Mouse (Mus musculus) forebrain, embryonic 10.5 days (tissue): Measurements from ENCODE around the gene Sphk1. TPM values are rescaled to one million over a fixed set of nuclear protein-coding genes. Genes with fewer than 3 reads are reported as not detected.

Experiments used
- DNase-seq: peaks from one replicate; pipeline ENCODE4 v3.0.0-alpha.2; 2017; ENCODE audit warnings: low spot score; ENCODE audit errors: extremely low spot score
- H3K27ac ChIP-seq: fragments of 300-500 bp; sonication (generic); 2 replicates; pipeline ENCODE4 v1.5.1; 2016; ENCODE audit warnings: mild to moderate bottlenecking
- H3K27me3 ChIP-seq: fragments of 300-500 bp; sonication (generic); 2 replicates; pipeline ENCODE4 v1.6.1; 2016; ENCODE audit warnings: mild to moderate bottlenecking; ENCODE audit not compliant: poor library complexity, severe bottlenecking
- H3K36me3 ChIP-seq: fragments of 300-500 bp; sonication (generic); replicated peaks from 2 replicates; pipeline ENCODE4 v1.6.1; 2016; ENCODE audit warnings: mild to moderate bottlenecking, moderate library complexity
- H3K4me1 ChIP-seq: fragments of 300-500 bp; sonication (generic); 2 replicates; pipeline ENCODE4 v1.6.1; 2016
- H3K4me3 ChIP-seq: fragments of 300-500 bp; sonication (generic); 2 replicates; pipeline ENCODE4 v1.5.1; 2016; ENCODE audit warnings: mild to moderate bottlenecking, moderate library complexity
- H3K9me3 ChIP-seq: fragments of 300-500 bp; sonication (generic); 2 replicates; pipeline ENCODE4 v1.6.1; 2016; ENCODE audit warnings: mild to moderate bottlenecking, moderate library complexity
- WGBS: fragments of 180-500 bp; shearing (Covaris S2); methylation state at CpG from one replicate; pipeline ENCODE4 v1.1.7; 2016; 5-methylcytosine and 5-hydroxymethylcytosine counted together
- polyA plus RNA-seq: library from polyadenylated mRNA; unstranded; fragments of >200 nt; fragmentation: Nextera tagmentation; extraction: Ambion mirVana; gene quantifications from 2 replicates; pipeline ENCODE4 v1.2.1, GENCODE M21; 2016

Sphk1 gene
- polyA plus RNA-seq, 1 experiment from 2014 or later: 4.0 TPM

DNA sequence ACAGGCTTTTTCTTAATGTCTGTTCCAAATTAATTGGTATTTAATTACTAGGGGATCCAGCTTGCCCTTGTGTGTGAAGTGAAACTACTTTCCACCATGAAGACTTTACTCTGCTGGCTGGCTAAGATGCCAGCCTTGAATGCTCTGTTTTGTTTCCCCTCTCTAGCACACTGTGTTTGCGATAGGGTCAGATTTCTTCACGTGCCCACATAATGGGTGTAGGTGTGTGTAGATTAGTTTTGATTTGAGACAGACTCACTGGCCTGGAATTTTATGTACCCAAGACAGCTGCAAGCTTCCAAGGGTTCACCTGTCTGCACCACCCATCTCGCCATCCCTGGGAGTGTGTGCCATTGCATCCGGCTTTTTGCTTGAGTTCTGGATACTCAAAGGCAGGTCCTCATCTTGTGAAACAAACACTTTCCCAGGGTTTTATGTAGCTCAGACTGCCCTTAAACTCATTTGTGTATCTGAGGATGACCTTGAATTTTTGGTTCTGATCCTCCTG, 17.1 kb upstream of the Sphk1 start:
- H3K9me3 ChIP-seq: peaks cover 7% of the 10 kb centered on the region; the same call in 1 of the 2 replicates
- H3K36me3 ChIP-seq: no peaks in the 10 kb centered on the region
- peaks cover 23% of the 10 kb centered on the region for H3K27me3 ChIP-seq
- DNase-seq: no peak
- H3K4me1 ChIP-seq: peaks cover 17% of the 10 kb centered on the region
- WGBS: 83% methylated on average over 4 of the region's 4 CpGs
- H3K4me3 ChIP-seq: no peak overlapping the region
- H3K27ac ChIP-seq: no peak overlapping the region

DNA sequence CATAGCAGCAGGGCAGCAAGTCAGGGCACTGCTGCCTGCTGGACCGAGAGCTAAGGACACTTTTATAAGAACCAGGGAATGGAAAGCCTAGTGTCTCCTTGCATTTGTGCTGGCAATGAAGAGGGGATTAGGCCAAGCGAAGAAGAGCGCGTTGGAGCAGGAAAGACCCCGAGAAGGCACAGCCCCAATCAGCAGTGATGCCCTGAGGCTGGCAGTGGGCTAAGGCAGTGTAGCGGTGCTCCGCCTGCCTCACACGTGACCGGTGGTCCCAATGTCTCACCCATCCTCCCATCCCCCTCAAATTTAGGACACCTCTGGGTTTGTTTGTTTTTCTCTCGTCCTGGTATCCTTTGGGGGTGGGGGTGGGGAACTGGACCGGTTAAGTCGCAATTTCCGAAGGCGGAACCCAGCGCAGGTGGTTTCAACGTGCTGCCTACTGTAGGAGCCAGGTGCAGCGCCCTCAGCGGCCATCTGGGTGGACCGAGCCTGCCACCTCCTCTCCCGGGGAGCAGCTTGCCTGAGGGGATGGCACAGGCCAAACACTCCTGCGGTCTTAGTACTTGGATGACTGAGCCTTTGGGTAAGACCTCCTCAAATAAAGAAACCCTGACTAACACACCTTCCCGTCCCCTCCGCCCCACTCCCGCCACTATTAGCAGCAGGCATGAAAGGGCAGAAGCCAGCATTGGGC, 15.2 kb upstream of the Sphk1 start:
- H3K4me3 ChIP-seq: peak overlapping the region; percentile 29
- H3K4me1 ChIP-seq: peaks cover 17% of the 10 kb centered on the region
- H3K27me3 ChIP-seq: peaks cover 23% of the 10 kb centered on the region
- no peak for DNase-seq
- no peaks in the 10 kb centered on the region for H3K36me3 ChIP-seq
- WGBS: 10% methylated on average over 24 of the region's 24 CpGs
- H3K27ac ChIP-seq: no peak overlapping the region
- peaks cover 7% of the 10 kb centered on the region; the same call in 1 of the 2 replicates for H3K9me3 ChIP-seq

- H3K36me3 ChIP-seq: no peaks in the 10 kb centered on the region
- 78% methylated on average over 8 of the region's 8 CpGs for WGBS
- H3K4me1 ChIP-seq: peaks cover 25% of the 10 kb centered on the region
- no peaks in the 10 kb centered on the region for H3K9me3 ChIP-seq
- H3K27me3 ChIP-seq: peaks cover 36% of the 10 kb centered on the region
- DNase-seq: no peak
- 0 out of 2 replicates have a peak overlapping the region, but pooled peaks have one; percentile 30 for H3K27ac ChIP-seq
- no peak overlapping the region for H3K4me3 ChIP-seq
Observed at GRCm38 (mm10) chr11:116518482-116518881, 12.2 kb upstream of the Sphk1 start.

DNA sequence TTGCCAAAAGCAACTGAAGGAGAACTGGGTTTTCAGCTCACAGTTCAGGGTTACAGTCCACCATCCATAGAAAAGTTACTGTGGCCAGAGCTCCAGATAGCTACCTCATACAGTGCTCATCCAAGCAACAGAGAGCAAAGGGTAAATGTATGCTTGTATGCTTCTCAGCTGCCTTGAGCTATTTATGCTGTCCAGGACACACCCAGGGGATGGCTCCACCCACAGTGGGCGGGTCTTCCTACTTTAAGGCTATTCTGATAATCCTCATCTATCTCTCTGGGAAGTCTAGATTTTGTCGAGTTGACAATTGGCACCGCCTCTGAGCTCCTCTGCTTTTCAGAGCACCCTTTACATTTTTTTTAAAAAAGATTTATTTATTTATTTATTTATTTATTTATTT, 9.6 kb upstream of the Sphk1 start:
- H3K4me1 ChIP-seq: peaks cover 22% of the 10 kb centered on the region
- peaks cover 13% of the 10 kb centered on the region; the same call in 1 of the 2 replicates for H3K27me3 ChIP-seq
- H3K27ac ChIP-seq: no peak overlapping the region
- DNase-seq: no peak
- H3K36me3 ChIP-seq: no peaks in the 10 kb centered on the region
- H3K9me3 ChIP-seq: no peaks in the 10 kb centered on the region
- 65% methylated on average over 3 of the region's 3 CpGs for WGBS
- no peak overlapping the region for H3K4me3 ChIP-seq

DNA sequence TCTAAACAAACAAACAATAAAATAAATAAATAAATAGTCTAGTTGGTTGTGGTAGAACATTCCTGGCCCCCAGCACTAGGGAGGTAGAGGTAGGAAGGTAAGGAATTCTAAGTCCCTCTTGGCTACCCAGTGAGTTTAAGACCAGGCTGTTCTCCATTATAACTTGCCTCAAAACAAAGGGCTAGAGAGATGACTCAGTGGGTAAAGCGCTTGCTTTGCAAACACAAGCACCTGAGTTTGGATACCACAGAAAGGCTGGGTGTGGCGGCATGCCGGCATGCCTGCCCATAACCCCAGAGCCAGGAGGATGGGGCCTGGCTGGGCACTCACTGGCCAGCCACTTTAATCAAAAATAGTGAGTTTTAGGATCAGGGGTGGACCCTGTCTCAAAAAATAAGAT, 8.7 kb upstream of the Sphk1 start:
- peaks cover 18% of the 10 kb centered on the region; the same call in 1 of the 2 replicates for H3K27me3 ChIP-seq
- H3K27ac ChIP-seq: no peak overlapping the region
- 83% methylated on average over 3 of the region's 3 CpGs for WGBS
- peaks cover 22% of the 10 kb centered on the region for H3K4me1 ChIP-seq
- no peaks in the 10 kb centered on the region for H3K9me3 ChIP-seq
- no peak for DNase-seq
- no peaks in the 10 kb centered on the region for H3K36me3 ChIP-seq
- H3K4me3 ChIP-seq: no peak overlapping the region

- peaks cover 24% of the 10 kb centered on the region; the same call in 1 of the 2 replicates for H3K27me3 ChIP-seq
- H3K27ac ChIP-seq: no peak overlapping the region
- no peaks in the 10 kb centered on the region for H3K36me3 ChIP-seq
- WGBS: 71% methylated on average over 16 of the region's 16 CpGs
- peaks cover 18% of the 10 kb centered on the region for H3K4me1 ChIP-seq
- no peaks in the 10 kb centered on the region for H3K9me3 ChIP-seq
- H3K4me3 ChIP-seq: no peak overlapping the region
- DNase-seq: no peak
Observed at GRCm38 (mm10) chr11:116522886-116523698, 7.6 kb upstream of the Sphk1 start.

- Histone ChIP-seq H3K27me3 (peaks cover 30% of the 10 kb centered on the region), H3K4me3 (no peak overlapping the region), H3K36me3 (no peaks in the 10 kb centered on the region), H3K27ac (no peak overlapping the region), H3K9me3 (no peaks in the 10 kb centered on the region), H3K4me1 (peaks cover 13% of the 10 kb centered on the region)
- DNase-seq: no peak
- WGBS: 48% methylated on average over 5 of the region's 5 CpGs
Observed at GRCm38 (mm10) chr11:116523699-116524189, 7.0 kb upstream of the Sphk1 start.

- Histone ChIP-seq H3K4me3 (no peak overlapping the region), H3K27me3 (peaks cover 68% of the 10 kb centered on the region)
Observed at GRCm38 (mm10) chr11:116528636-116529320, 1.9 kb upstream of the Sphk1 start.

GRCm38 (mm10) chr11:116531371-116532191, 856 bp downstream of the Sphk1 start:
- H3K36me3 ChIP-seq: peaks cover 6% of the 10 kb centered on the region
- WGBS: 2% methylated on average over 48 of the region's 48 CpGs
- DNase-seq: peak; percentile 39
- peaks cover 92% of the 10 kb centered on the region for H3K27me3 ChIP-seq
- H3K27ac ChIP-seq: peak overlapping the region; percentile 79
- H3K4me3 ChIP-seq: peak overlapping the region; percentile 52
- H3K9me3 ChIP-seq: no peaks in the 10 kb centered on the region
- H3K4me1 ChIP-seq: peaks cover 46% of the 10 kb centered on the region

More at GRCm38 (mm10) chr11:116528636-116529320, 1.9 kb upstream of the Sphk1 start:
- 80% methylated on average over 8 of the region's 8 CpGs for WGBS
- H3K9me3 ChIP-seq: no peaks in the 10 kb centered on the region
- DNase-seq: no peak
- H3K4me1 ChIP-seq: peaks cover 43% of the 10 kb centered on the region
- H3K36me3 ChIP-seq: no peaks in the 10 kb centered on the region
- no peak overlapping the region for H3K27ac ChIP-seq

- H3K4me1 ChIP-seq: peaks cover 46% of the 10 kb centered on the region
- peaks cover 14% of the 10 kb centered on the region for H3K36me3 ChIP-seq
- peaks cover 89% of the 10 kb centered on the region for H3K27me3 ChIP-seq
- peak overlapping the region; percentile 12; the same call in 1 of the 2 replicates for H3K27ac ChIP-seq
- H3K9me3 ChIP-seq: no peaks in the 10 kb centered on the region
- peak overlapping the region; percentile 52 for H3K4me3 ChIP-seq
- WGBS: under 1% methylated on average over 30 of the region's 30 CpGs
- no peak for DNase-seq
Observed at GRCm38 (mm10) chr11:116532262-116532809, 1.6 kb downstream of the Sphk1 start.

DNA sequence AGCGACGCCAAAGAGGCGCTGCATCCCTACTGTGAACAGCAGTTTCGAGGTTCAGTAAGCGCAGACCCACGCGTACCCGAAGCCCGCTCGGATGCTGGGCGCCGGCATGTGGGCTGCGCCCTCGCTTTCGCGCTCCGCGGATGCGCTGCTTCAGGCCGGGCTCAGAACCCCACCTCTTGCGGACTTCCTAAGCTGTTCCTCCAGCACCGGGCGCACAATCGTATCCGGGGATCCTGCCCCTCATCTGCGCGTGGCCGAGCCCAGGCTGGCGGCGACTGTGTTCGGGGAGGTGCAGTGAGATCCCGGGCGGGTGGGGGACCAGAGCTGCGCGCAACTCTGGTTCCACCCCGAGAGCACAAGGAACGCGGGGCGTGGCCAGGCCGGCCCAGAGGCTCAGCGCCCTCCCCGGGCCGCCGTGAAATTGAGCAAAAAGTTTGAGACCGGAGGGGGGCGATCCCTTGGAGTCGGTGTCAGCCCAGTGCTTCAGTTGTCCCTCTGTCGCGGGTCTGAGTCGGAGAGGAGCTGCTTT, 2.1 kb downstream of the Sphk1 start:
- Histone ChIP-seq H3K4me3 (peak overlapping the region; percentile 52), H3K4me1 (peaks cover 46% of the 10 kb centered on the region), H3K27ac (peak overlapping the region; percentile 12; the same call in 1 of the 2 replicates), H3K9me3 (no peaks in the 10 kb centered on the region), H3K27me3 (peaks cover 85% of the 10 kb centered on the region), H3K36me3 (peaks cover 19% of the 10 kb centered on the region)
- under 1% methylated on average over 50 of the region's 50 CpGs for WGBS
- DNase-seq: peak; percentile 61
